Mouse (Mus musculus): ENCODE results near the gene Msh5. TPM values are rescaled to one million over a fixed set of nuclear protein-coding genes. Genes with fewer than 3 reads are reported as not detected.
"Not testable (repeated sequence)": the region's sequence is repeated elsewhere in the genome, so short reads cannot be mapped to it uniquely, and the experiment has no call there.

Msh5 gene
- polyA plus RNA-seq, 1 experiment from 2014 or later, result 4.4 TPM

GRCm38 (mm10) chr17:35034896-35035295, 11.6 kb downstream of the Msh5 start:
- no peaks in the 10 kb centered on the region for H3K9me3 ChIP-seq
- H3K4me3 ChIP-seq, result no peak overlapping the region
- no peak for DNase-seq (ENCODE audit: low spot score)
- no peak overlapping the region for H3K27ac ChIP-seq (replicated peaks)
- H3K4me1 ChIP-seq, result peaks cover 10% of the 10 kb centered on the region
- no peaks in the 10 kb centered on the region for H3K27me3 ChIP-seq (replicated peaks; ENCODE audit: low read depth, poor library complexity, severe bottlenecking)
- no peaks in the 10 kb centered on the region for H3K36me3 ChIP-seq (replicated peaks)
- WGBS, result 75% methylated on average over 6 of the region's 6 CpGs

DNA sequence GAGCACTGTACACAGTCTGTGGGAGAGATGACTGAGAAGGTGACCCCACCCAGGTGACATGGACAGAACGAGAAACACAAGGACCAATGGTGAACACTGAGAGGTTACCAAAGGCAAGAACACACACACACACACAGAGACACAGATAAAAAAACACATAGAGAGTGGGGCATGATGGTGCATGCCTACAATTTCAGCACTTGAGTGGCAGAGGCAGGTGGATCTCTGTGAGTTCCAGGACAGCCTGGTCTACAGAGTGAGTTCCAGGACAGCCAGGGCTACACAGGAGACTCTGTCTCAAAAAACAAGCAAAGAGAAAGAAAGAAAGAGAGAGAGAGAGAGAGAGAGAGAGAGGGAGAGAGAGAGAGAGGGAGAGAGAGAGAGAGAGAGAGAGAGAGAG, 12.8 kb downstream of the Msh5 start:
- H3K27ac ChIP-seq (replicated peaks); H3K36me3 ChIP-seq (replicated peaks); H3K4me3 ChIP-seq; H3K9me3 ChIP-seq; DNase-seq (ENCODE audit: low spot score); H3K27me3 ChIP-seq (replicated peaks; ENCODE audit: low read depth, poor library complexity, severe bottlenecking): not testable (repeated sequence)
- peaks cover 22% of the 10 kb centered on the region for H3K4me1 ChIP-seq
- WGBS, result 67% methylated on average over 1 of the region's 1 CpGs

- H3K4me3 ChIP-seq, result no peak overlapping the region
- H3K36me3 ChIP-seq (replicated peaks), result no peaks in the 10 kb centered on the region
- no peaks in the 10 kb centered on the region for H3K9me3 ChIP-seq
- DNase-seq (ENCODE audit: low spot score), result no peak
- no peak overlapping the region for H3K27ac ChIP-seq (replicated peaks)
- 0 out of 2 replicates have a peak, but pooled peaks cover 3% of the 10 kb centered on the region for H3K27me3 ChIP-seq (replicated peaks; ENCODE audit: low read depth, poor library complexity, severe bottlenecking)
- WGBS, result 70% methylated on average over 8 of the region's 8 CpGs
- peaks cover 34% of the 10 kb centered on the region for H3K4me1 ChIP-seq
These were observed 14.1 kb downstream of the Msh5 start for GRCm38 (mm10) chr17:35032323-35032870.

- H3K27ac ChIP-seq (replicated peaks), result no peak overlapping the region
- no peak overlapping the region for H3K4me3 ChIP-seq
- H3K27me3 ChIP-seq (replicated peaks; ENCODE audit: low read depth, poor library complexity, severe bottlenecking), result 0 out of 2 replicates have a peak, but pooled peaks cover 3% of the 10 kb centered on the region
- DNase-seq (ENCODE audit: low spot score), result no peak
- no peaks in the 10 kb centered on the region for H3K36me3 ChIP-seq (replicated peaks)
- WGBS, result 91% methylated on average over 7 of the region's 7 CpGs
- H3K4me1 ChIP-seq, result peaks cover 39% of the 10 kb centered on the region
- H3K9me3 ChIP-seq, result no peaks in the 10 kb centered on the region
These were observed 14.7 kb downstream of the Msh5 start for GRCm38 (mm10) chr17:35031880-35032279.

DNA sequence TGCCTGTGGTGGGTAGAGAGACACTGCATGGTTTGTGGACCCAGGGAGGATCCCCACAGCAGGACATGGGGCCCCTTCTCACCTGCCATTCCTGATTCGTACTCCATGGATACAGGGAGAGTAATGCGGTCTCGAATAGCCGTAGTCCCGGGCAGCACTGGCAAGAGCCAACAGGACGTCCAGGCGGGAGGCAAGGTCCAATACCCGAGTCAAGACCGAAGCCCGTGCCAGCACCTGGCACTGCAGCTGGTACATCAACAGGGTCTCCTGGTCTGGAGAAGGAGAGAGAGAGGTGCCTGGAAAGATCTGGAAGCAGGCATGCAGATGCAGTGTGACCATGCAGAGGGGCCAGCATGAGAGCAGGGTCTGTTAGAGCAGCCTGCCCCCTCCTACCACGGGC, 15.3 kb downstream of the Msh5 start:
- 0 out of 2 replicates have a peak, but pooled peaks cover 3% of the 10 kb centered on the region for H3K27me3 ChIP-seq (replicated peaks; ENCODE audit: low read depth, poor library complexity, severe bottlenecking)
- no peak for DNase-seq (ENCODE audit: low spot score)
- 92% methylated on average over 11 of the region's 11 CpGs for WGBS
- H3K4me3 ChIP-seq, result no peak overlapping the region
- peaks cover 45% of the 10 kb centered on the region for H3K4me1 ChIP-seq
- no peaks in the 10 kb centered on the region for H3K36me3 ChIP-seq (replicated peaks)
- no peaks in the 10 kb centered on the region for H3K9me3 ChIP-seq
- no peak overlapping the region for H3K27ac ChIP-seq (replicated peaks)

GRCm38 (mm10) chr17:35029691-35030532, 16.6 kb downstream of the Msh5 start:
- Histone ChIP-seq H3K4me1 (peaks cover 56% of the 10 kb centered on the region), H3K27ac (replicated peaks) (peak overlapping the region; percentile 55), H3K27me3 (replicated peaks; ENCODE audit: low read depth, poor library complexity, severe bottlenecking) (0 out of 2 replicates have a peak, but pooled peaks cover 3% of the 10 kb centered on the region), H3K9me3 (no peaks in the 10 kb centered on the region), H3K36me3 (replicated peaks) (no peaks in the 10 kb centered on the region), H3K4me3 (no peak overlapping the region)
- peak; percentile 42 for DNase-seq (ENCODE audit: low spot score)
- WGBS, result 30% methylated on average over 19 of the region's 19 CpGs

- Histone ChIP-seq H3K27ac (replicated peaks) (no peak overlapping the region), H3K9me3 (no peaks in the 10 kb centered on the region), H3K4me3 (no peak overlapping the region), H3K36me3 (replicated peaks) (no peaks in the 10 kb centered on the region), H3K27me3 (replicated peaks; ENCODE audit: low read depth, poor library complexity, severe bottlenecking) (0 out of 2 replicates have a peak, but pooled peaks cover 3% of the 10 kb centered on the region), H3K4me1 (peaks cover 72% of the 10 kb centered on the region)
- 86% methylated on average over 2 of the region's 2 CpGs for WGBS
- DNase-seq (ENCODE audit: low spot score), result no peak
These were observed 18.2 kb downstream of the Msh5 start for GRCm38 (mm10) chr17:35028315-35028714.

GRCm38 (mm10) chr17:35027277-35028068, 19.1 kb downstream of the Msh5 start, which contains the start of gene Sapcd1:
Gene Sapcd1, minus strand, starts transcription at chr17:35028016.
- Histone ChIP-seq H3K36me3 (replicated peaks) (no peaks in the 10 kb centered on the region), H3K27ac (replicated peaks) (peak within 1 kb of the TSS; percentile 81), H3K4me1 (peaks cover 74% of the 10 kb centered on the region), H3K4me3 (peak within 1 kb of the TSS; percentile 35), H3K27me3 (replicated peaks; ENCODE audit: low read depth, poor library complexity, severe bottlenecking) (0 out of 2 replicates have a peak, but pooled peaks cover 3% of the 10 kb centered on the region), H3K9me3 (no peaks in the 10 kb centered on the region)
- WGBS, result 45% methylated on average over 13 of the region's 13 CpGs
- peak; percentile 53 for DNase-seq (ENCODE audit: low spot score)

DNA sequence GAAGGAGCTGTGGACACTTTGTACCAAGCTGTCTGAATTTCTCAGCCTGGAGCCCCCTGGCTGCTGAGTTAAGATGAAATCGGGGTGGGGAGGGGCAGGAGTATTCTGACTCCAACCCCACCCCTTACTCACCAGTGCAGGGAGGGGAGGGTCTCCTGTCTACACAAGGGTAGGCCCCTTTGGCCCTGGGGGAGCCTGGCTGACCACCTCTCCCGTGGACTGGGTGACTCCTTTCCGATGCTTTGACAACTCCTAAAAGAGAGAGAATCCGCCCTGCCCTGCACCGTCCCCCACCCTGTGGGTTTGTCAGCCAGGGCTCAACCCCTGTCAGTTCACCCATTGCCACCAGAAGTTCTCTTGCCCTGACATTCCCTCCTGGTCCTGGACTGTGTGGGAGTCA, 20.3 kb downstream of the Msh5 start:
- H3K27ac ChIP-seq (replicated peaks), result peak overlapping the region; percentile 48
- H3K4me3 ChIP-seq, result no peak overlapping the region
- H3K36me3 ChIP-seq (replicated peaks), result no peaks in the 10 kb centered on the region
- H3K9me3 ChIP-seq, result no peaks in the 10 kb centered on the region
- 85% methylated on average over 5 of the region's 5 CpGs for WGBS
- peaks cover 84% of the 10 kb centered on the region for H3K4me1 ChIP-seq
- DNase-seq (ENCODE audit: low spot score), result no peak
- H3K27me3 ChIP-seq (replicated peaks; ENCODE audit: low read depth, poor library complexity, severe bottlenecking), result 0 out of 2 replicates have a peak, but pooled peaks cover 3% of the 10 kb centered on the region

- H3K27ac ChIP-seq (replicated peaks), result peak overlapping the region; percentile 59
- 0 out of 2 replicates have a peak, but pooled peaks cover 3% of the 10 kb centered on the region for H3K27me3 ChIP-seq (replicated peaks; ENCODE audit: low read depth, poor library complexity, severe bottlenecking)
- H3K4me3 ChIP-seq, result peak overlapping the region; percentile 9; the same call in 1 of the 2 replicates
- DNase-seq (ENCODE audit: low spot score), result no peak
- H3K9me3 ChIP-seq, result no peaks in the 10 kb centered on the region
- H3K4me1 ChIP-seq, result peaks cover 79% of the 10 kb centered on the region
- WGBS, result 64% methylated on average over 8 of the region's 10 CpGs
- no peaks in the 10 kb centered on the region for H3K36me3 ChIP-seq (replicated peaks)
These were observed 21.7 kb downstream of the Msh5 start for GRCm38 (mm10) chr17:35024691-35025488.

- Histone ChIP-seq H3K27ac (replicated peaks) (peak overlapping the region; percentile 59; the same call in 1 of the 2 replicates), H3K9me3 (no peaks in the 10 kb centered on the region), H3K4me3 (peak overlapping the region; percentile 17; the same call in 1 of the 2 replicates), H3K4me1 (peaks cover 73% of the 10 kb centered on the region), H3K36me3 (replicated peaks) (no peaks in the 10 kb centered on the region; the same call in 1 of the 2 replicates), H3K27me3 (replicated peaks; ENCODE audit: low read depth, poor library complexity, severe bottlenecking) (0 out of 2 replicates have a peak, but pooled peaks cover 3% of the 10 kb centered on the region)
- 79% methylated on average over 13 of the region's 13 CpGs for WGBS
- DNase-seq (ENCODE audit: low spot score), result no peak
These were observed 22.3 kb downstream of the Msh5 start for GRCm38 (mm10) chr17:35024261-35024660.
